Mouse (Mus musculus) kidney, postnatal 25 days (tissue): ENCODE measurements around the gene Bcl7c.

Source experiments
- DNase-seq, 2 experiments: peaks; one replicate each; pipeline ENCODE4 v3.0.0; 2021; ENCODE audit warnings: mixed read lengths in 2 of 2

Gene Bcl7c

GRCm38 (mm10) chr7:127681888-127682553, 26.7 kb downstream of the Bcl7c start:
- no peak for DNase-seq

- DNase-seq: no peak
These were observed 28.2 kb downstream of the Bcl7c start for GRCm38 (mm10) chr7:127680541-127680940.

GRCm38 (mm10) chr7:127678811-127679210, 29.9 kb downstream of the Bcl7c start:
- DNase-seq: no peak

- no peak for DNase-seq
These were observed 31.1 kb downstream of the Bcl7c start for GRCm38 (mm10) chr7:127677609-127678008.

- DNase-seq: peak; percentile 68 to 77
These were observed 31.7 kb downstream of the Bcl7c start for GRCm38 (mm10) chr7:127677077-127677476.

- DNase-seq: no peak
These were observed 33.3 kb downstream of the Bcl7c start for GRCm38 (mm10) chr7:127675391-127675811.

- peak; percentile 86 to 96 for DNase-seq
These were observed 33.8 kb downstream of the Bcl7c start for GRCm38 (mm10) chr7:127674977-127675376.

GRCm38 (mm10) chr7:127672776-127673175, 36.0 kb downstream of the Bcl7c start:
- DNase-seq: peak in 1 of 2 experiments; percentile 56

GRCm38 (mm10) chr7:127671880-127672774, 36.6 kb downstream of the Bcl7c start:
- DNase-seq: no peak

GRCm38 (mm10) chr7:127667171-127667570, 41.6 kb downstream of the Bcl7c start:
- no peak for DNase-seq

- DNase-seq: no peak
These were observed 42.1 kb downstream of the Bcl7c start for GRCm38 (mm10) chr7:127666679-127667078.

- DNase-seq: peak; percentile 49 to 85
These were observed 42.6 kb downstream of the Bcl7c start for GRCm38 (mm10) chr7:127666066-127666654.

- DNase-seq: peak; percentile 75 to 89
These were observed 45.8 kb downstream of the Bcl7c start for GRCm38 (mm10) chr7:127662926-127663325.

- DNase-seq: no peak
These were observed 46.9 kb downstream of the Bcl7c start for GRCm38 (mm10) chr7:127661833-127662232.

GRCm38 (mm10) chr7:127660882-127661281, 47.9 kb downstream of the Bcl7c start:
- DNase-seq: no peak

- DNase-seq: peak; percentile 78 to 89
These were observed 51.8 kb downstream of the Bcl7c start for GRCm38 (mm10) chr7:127656946-127657345.

GRCm38 (mm10) chr7:127654318-127654717, 54.4 kb downstream of the Bcl7c start:
- DNase-seq: peak in 1 of 2 experiments; percentile 19

GRCm38 (mm10) chr7:127652050-127652449, 56.7 kb downstream of the Bcl7c start:
- DNase-seq: peak; percentile 57 to 71

- DNase-seq: peak in 1 of 2 experiments; percentile 33
These were observed 57.1 kb downstream of the Bcl7c start for GRCm38 (mm10) chr7:127651624-127652023.

GRCm38 (mm10) chr7:127649206-127649605, 59.5 kb downstream of the Bcl7c start:
- DNase-seq: peak in 1 of 2 experiments; percentile 44

GRCm38 (mm10) chr7:127648516-127649201, 60.1 kb downstream of the Bcl7c start:
- peak in 1 of 2 experiments; percentile 27 for DNase-seq

GRCm38 (mm10) chr7:127647576-127647975, 61.2 kb downstream of the Bcl7c start:
- DNase-seq: peak in 1 of 2 experiments; percentile 19

GRCm38 (mm10) chr7:127646363-127646762, 62.4 kb downstream of the Bcl7c start:
- no peak for DNase-seq
